Mouse (Mus musculus): ENCODE results near the gene Ndufaf1.
"Not testable (repeated sequence)": the region's sequence is repeated elsewhere in the genome, so short reads cannot be mapped to it uniquely, and the experiment has no call there.

GRCm38 (mm10) chr2:119665744-119666143 lies 3.1 kb upstream of the Ndufaf1 start:
- TF ChIP-seq CTCF (IDR thresholded peaks at IDR 0.05; ENCODE audit: low read depth, low read length); GATA1 (IDR thresholded peaks at IDR 0.05; ENCODE audit: borderline replicate concordance, low read length); POLR2AphosphoS5 (IDR thresholded peaks at IDR 0.05; ENCODE audit: insufficient replicate concordance, low read depth, low read length); GATA2 (IDR thresholded peaks at IDR 0.05; ENCODE audit: borderline replicate concordance, low read depth, low read length); TAL1 (conservative IDR thresholded peaks at IDR 0.05; ENCODE audit: low read depth, low read length): not testable (repeated sequence)
